Mouse (Mus musculus) kidney, adult 2 months (tissue): ENCODE measurements at regions not wholly inside any gene's neighbourhood (a gene's known extent, or its start where the extent isn't known, plus 50 kb on each side); places are given as distances from the start of the nearest gene placed in this dataset.

Experiments
- CTCF ChIP-seq: fragments of 200-500 bp; conservative IDR thresholded peaks from 2 replicates; pipeline ENCODE4 v1.5.1; 2011; ENCODE audit warnings: low read depth, mild to moderate bottlenecking, control low read depth, low read length, moderate library complexity, mixed read lengths; ENCODE audit not compliant: insufficient read depth, insufficient read length
- POLR2A ChIP-seq: fragments of 200-500 bp; IDR thresholded peaks from one replicate; pipeline ENCODE4 v1.6.1; 2011; ENCODE audit warnings: low read depth, low read length, control low read depth

- TF ChIP-seq CTCF (no peak), POLR2A (no peak)
Measured at GRCm38 (mm10) chr2:3890462-3890861, 127.1 kb upstream of the Frmd4a start.
